Mouse (Mus musculus): ENCODE results near the gene Fam76b.

DNA sequence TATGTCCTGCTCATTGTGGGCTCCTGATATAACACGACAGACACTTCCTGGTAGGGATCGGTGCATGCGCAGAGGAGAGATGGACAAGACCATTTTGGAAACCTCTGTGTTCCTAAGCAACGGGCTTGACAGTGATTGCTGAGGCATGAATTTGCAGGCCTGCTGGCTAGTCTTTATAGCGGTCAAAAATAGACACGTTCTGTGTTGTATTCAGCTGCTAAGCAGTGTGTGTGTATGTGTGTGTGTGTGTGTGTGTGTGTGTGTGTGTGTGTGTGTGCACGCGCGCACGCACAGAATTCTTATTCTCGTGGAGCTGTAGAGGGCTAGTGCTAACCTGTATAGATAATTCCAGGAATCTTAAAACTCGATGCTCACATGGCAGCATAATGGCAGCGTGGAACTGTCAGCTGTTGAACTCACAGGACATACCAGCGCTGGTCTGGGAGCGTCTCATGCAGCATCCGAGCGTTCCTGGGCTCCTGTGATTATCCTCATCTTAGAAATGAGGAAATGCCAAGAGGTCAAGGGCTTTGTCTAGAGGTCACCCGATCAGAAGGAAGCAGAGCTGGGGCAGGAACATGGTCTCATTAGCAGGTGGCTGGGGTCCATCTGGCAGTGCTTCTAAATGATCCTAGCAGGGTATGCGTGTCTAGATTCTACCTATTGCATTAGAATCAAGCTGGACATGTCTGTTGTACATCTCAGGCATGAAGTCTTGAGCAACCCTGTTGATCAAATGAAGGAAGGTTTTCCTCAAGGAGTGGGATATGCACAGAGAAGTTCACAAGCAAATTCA, 71.2 kb downstream of the Fam76b start:
- TF ChIP-seq CTCF (IDR thresholded peaks at IDR 0.05; ENCODE audit: borderline replicate concordance, insufficient read depth, low read depth, low read length) (no peak), POLR2A (IDR thresholded peaks at IDR 0.05; ENCODE audit: borderline replicate concordance, insufficient read depth, low read length) (no peak)
